Mouse (Mus musculus) hindbrain, embryonic 13.5 days (tissue): ENCODE results near the gene Gmds. TPM values are rescaled to one million over a fixed set of nuclear protein-coding genes. Genes with fewer than 3 reads are reported as not detected.
A peak's percentile ranks its signal among the peaks of the same experiment; 100 is the strongest.

Source experiments
- ATAC-seq: fragments of 200-750 bp; cut with Nextera tagmentation; 2 replicates; pipeline ENCODE4 v1.8.0; 2017; ENCODE audit warnings: moderate TSS enrichment; ENCODE audit not compliant: low FRiP score
- H3K27ac ChIP-seq: fragments of 300-500 bp; sonication (generic); 2 replicates; pipeline ENCODE4 v1.5.1; 2015; ENCODE audit warnings: inconsistent platforms, mild to moderate bottlenecking, moderate library complexity
- H3K27me3 ChIP-seq: fragments of 300-500 bp; sonication (generic); 2 replicates; pipeline ENCODE4 v1.6.1; 2015; ENCODE audit warnings: mild to moderate bottlenecking, inconsistent platforms
- H3K36me3 ChIP-seq: fragments of 300-500 bp; sonication (generic); 2 replicates; pipeline ENCODE4 v1.6.1; 2015; ENCODE audit warnings: mild to moderate bottlenecking, inconsistent platforms
- H3K4me1 ChIP-seq: fragments of 300-500 bp; sonication (generic); replicated peaks from 2 replicates; pipeline ENCODE4 v1.6.1; 2015; ENCODE audit warnings: inconsistent platforms
- H3K4me2 ChIP-seq: fragments of 300-500 bp; sonication (generic); 2 replicates; pipeline ENCODE4 v1.6.1; 2015; ENCODE audit warnings: inconsistent platforms, mild to moderate bottlenecking, moderate library complexity
- H3K4me3 ChIP-seq: fragments of 300-500 bp; sonication (generic); 2 replicates; pipeline ENCODE4 v1.5.1; 2015; ENCODE audit warnings: mild to moderate bottlenecking, inconsistent platforms
- H3K9ac ChIP-seq: fragments of 300-500 bp; sonication (generic); 2 replicates; pipeline ENCODE4 v1.6.1; 2015; ENCODE audit warnings: mild to moderate bottlenecking, inconsistent platforms
- H3K9me3 ChIP-seq: fragments of 300-500 bp; sonication (generic); 2 replicates; pipeline ENCODE4 v1.6.1; 2016; ENCODE audit warnings: inconsistent platforms
- WGBS: fragments of 180-500 bp; shearing (Covaris S2); methylation state at CpG from one replicate; pipeline ENCODE4 v1.1.7; 2015; 5-methylcytosine and 5-hydroxymethylcytosine counted together
- polyA plus RNA-seq: library from polyadenylated mRNA; unstranded; fragments of >200 nt; fragmentation: Nextera tagmentation; extraction: Ambion mirVana; gene quantifications from 2 replicates; pipeline ENCODE4 v1.2.1, GENCODE M21; 2015

Gmds gene
- polyA plus RNA-seq, 1 experiment from 2014 or later: 34.3 TPM

DNA sequence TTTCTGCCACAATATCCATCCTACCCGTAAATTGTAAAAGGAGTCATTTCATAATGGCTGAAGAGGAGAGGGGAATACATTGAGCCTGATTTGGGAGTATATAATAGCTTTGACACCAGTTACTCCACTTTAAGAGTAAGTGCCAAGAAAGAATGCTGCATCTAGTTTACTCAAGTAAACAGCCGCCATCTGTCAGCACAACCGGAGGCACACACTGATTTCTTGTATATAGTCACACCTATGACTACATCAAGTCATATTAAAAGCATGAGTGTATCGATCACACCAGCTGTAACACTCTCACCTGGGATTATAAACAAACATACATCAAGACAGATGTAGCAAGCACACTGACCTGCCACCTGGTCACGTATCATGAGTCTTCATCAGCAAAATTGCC is 473.8 kb downstream of the Gmds start:
- Histone ChIP-seq H3K4me2 (no peak overlapping the region), H3K9ac (no peak overlapping the region), H3K27ac (no peak overlapping the region), H3K27me3 (no peaks in the 10 kb centered on the region), H3K4me3 (no peak overlapping the region), H3K9me3 (no peaks in the 10 kb centered on the region), H3K4me1 (no peaks in the 10 kb centered on the region), H3K36me3 (no peaks in the 10 kb centered on the region)
- no peak for ATAC-seq
- WGBS: 88% methylated on average over 5 of the region's 5 CpGs

DNA sequence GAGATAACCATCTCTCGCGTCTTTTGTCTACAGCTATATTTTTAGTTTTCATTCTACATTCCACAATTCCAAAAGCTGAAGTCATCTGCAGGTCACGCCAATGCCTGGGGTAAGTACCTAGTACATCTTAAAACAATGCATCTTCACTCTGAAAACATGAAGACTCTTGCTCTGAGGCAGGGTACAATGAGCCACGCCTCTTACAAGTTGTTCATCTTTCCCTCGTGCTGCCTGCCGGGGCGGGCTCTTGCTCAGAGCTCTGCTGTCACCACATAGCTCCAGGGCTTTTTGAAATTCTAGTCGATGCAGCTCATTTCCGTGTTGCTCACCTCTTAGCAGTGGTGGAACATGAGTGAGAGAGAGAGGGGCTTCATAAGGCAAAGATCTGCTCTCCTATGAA is 475.1 kb downstream of the Gmds start:
- no peak for ATAC-seq
- Histone ChIP-seq H3K36me3 (no peaks in the 10 kb centered on the region), H3K4me2 (no peak overlapping the region)

DNA sequence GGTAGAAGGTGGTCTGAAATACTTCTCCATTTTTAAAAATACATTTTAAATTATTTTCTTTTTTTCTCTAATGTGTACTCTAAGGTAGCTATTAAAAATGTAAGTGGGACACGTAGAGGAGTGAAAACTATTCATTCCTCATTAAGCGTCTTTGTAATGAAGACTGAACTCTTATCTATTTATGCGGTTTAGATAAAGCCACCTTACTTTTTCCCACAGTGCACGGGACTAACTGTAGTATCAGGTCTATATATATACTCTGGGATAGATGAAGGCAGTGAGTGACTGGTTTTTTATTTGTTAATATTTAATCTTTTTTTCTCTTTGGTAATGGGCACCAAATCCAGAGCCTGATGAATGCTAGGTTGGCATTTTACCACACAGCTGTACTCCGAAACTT is 478.3 kb downstream of the Gmds start:
- ATAC-seq: no peak
- WGBS: 93% methylated on average over 5 of the region's 5 CpGs
- no peaks in the 10 kb centered on the region for H3K27me3 ChIP-seq
- no peaks in the 10 kb centered on the region for H3K4me1 ChIP-seq
- H3K4me3 ChIP-seq: no peak overlapping the region
- H3K36me3 ChIP-seq: no peaks in the 10 kb centered on the region
- no peaks in the 10 kb centered on the region for H3K9me3 ChIP-seq
- no peak overlapping the region for H3K9ac ChIP-seq
- H3K27ac ChIP-seq: no peak overlapping the region
- H3K4me2 ChIP-seq: no peak overlapping the region

More for the DNA sequence above, 475.1 kb downstream of the Gmds start:
- 71% methylated on average over 9 of the region's 9 CpGs for WGBS
- H3K9ac ChIP-seq: no peak overlapping the region
- H3K4me3 ChIP-seq: no peak overlapping the region
- no peaks in the 10 kb centered on the region for H3K9me3 ChIP-seq
- H3K27ac ChIP-seq: no peak overlapping the region
- no peaks in the 10 kb centered on the region for H3K27me3 ChIP-seq
- H3K4me1 ChIP-seq: no peaks in the 10 kb centered on the region

DNA sequence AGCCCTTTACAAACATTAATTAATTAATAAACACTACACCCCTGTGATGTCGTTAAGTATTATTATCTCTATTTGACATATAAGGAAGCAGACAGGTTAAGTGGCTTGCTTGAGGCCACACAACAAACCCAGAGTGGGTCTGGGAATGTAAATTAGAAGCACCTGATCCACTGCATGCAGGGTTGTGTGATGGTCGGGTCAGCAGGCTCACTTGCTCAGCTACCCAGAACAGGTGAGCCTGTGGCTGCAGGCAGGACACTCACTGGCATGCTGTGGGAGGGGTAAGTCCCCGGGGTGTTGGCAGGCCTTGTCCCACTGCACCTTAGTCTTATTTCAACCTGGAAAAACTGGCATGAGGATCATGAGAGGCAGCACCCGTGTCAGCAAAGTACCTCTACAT is 484.5 kb downstream of the Gmds start:
- Histone ChIP-seq H3K4me1 (no peaks in the 10 kb centered on the region), H3K9me3 (no peaks in the 10 kb centered on the region), H3K27ac (no peak overlapping the region), H3K4me3 (no peak overlapping the region), H3K36me3 (no peaks in the 10 kb centered on the region), H3K27me3 (no peaks in the 10 kb centered on the region), H3K9ac (no peak overlapping the region), H3K4me2 (no peak overlapping the region)
- 0 out of 2 replicates have a peak, but pooled peaks have one; percentile 43 for ATAC-seq
- 73% methylated on average over 4 of the region's 4 CpGs for WGBS

DNA sequence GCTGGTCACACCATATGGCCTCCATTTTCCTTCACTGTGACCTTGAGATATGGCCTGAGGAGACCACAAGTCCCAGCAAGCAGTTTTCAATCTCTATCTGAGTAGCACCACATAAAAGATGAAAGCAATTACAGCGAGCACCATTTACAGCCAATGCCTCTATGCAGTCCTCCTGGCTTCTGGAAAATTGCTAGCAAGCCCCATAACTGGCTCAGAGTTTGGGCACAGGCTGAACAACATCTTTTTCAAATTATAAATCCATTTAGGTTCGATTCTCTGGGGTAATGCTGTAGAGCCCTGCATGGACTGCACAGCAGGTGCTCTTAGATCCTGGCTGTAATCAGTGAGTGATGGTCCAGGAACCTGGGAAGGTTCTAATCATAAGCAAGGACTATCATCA is 485.0 kb downstream of the Gmds start:
- Histone ChIP-seq H3K4me1 (no peaks in the 10 kb centered on the region), H3K9ac (no peak overlapping the region), H3K27me3 (no peaks in the 10 kb centered on the region), H3K9me3 (no peaks in the 10 kb centered on the region), H3K4me3 (no peak overlapping the region), H3K4me2 (no peak overlapping the region), H3K27ac (no peak overlapping the region), H3K36me3 (no peaks in the 10 kb centered on the region)
- 64% methylated on average over 2 of the region's 2 CpGs for WGBS
- 0 out of 2 replicates have a peak, but pooled peaks have one; percentile 36 for ATAC-seq

DNA sequence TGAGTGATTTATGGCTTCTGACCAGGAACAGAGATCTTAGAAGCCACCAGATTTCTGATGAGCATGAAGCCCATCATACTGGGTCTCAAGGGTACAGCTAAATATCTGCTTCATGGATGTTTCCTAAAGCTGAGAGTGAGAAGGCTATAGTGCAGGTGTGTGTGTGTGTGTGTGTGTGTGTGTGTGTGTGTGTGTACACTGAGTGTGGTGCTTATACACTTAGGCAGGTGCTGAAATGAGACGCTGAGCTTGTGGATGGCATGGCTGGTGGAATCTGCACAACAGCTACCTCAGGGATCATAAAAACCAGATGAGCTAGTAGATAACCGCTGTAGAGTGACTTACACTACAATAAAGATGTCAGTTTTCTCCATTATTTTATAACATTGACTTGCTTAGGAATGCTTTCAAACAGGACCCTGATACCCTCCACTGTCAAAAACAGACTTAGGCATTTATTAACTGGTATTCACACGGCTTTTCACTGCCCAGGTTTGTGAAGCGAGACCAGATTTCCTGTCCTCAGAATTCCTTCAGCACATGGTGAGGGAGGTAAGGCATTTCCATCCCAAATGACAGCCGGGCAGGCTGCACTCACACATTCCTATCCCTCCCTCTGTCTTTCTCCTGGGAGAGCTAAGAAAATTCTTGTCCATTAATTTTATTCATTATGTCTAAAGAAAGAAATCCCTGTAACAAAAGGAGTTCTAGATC is 489.1 kb downstream of the Gmds start:
- no peak for ATAC-seq
- no peaks in the 10 kb centered on the region for H3K27me3 ChIP-seq
- H3K4me1 ChIP-seq: no peaks in the 10 kb centered on the region
- H3K9me3 ChIP-seq: no peaks in the 10 kb centered on the region
- H3K4me2 ChIP-seq: no peak overlapping the region
- 39% methylated on average over 5 of the region's 5 CpGs for WGBS
- no peak overlapping the region for H3K4me3 ChIP-seq
- H3K27ac ChIP-seq: no peak overlapping the region
- H3K9ac ChIP-seq: no peak overlapping the region; the same call in 1 of the 2 replicates
- no peaks in the 10 kb centered on the region for H3K36me3 ChIP-seq

DNA sequence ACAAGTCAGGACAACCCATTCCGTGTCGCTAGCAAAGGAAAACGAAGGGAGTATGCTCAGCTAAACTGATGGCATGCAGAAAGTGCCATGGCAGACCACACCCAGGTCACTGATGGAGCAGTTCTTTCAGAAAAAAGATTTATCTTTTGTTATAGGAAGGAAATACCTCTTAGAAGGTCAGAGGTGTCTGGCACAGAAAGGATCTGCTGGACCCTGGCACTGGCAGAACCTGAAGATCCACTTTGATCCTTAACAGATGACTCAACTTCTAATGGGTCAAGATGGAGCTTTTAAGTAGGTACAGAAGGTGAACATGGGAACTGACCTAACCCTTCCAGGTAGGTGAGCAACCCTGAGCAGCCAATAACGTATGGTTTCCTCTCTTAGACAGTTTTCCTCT is 502.7 kb downstream of the Gmds start:
- 87% methylated on average over 4 of the region's 4 CpGs for WGBS
- Histone ChIP-seq H3K27ac (no peak overlapping the region), H3K27me3 (no peaks in the 10 kb centered on the region), H3K4me2 (no peak overlapping the region), H3K4me1 (no peaks in the 10 kb centered on the region), H3K9me3 (no peaks in the 10 kb centered on the region), H3K4me3 (no peak overlapping the region), H3K9ac (no peak overlapping the region), H3K36me3 (no peaks in the 10 kb centered on the region)
- no peak for ATAC-seq

DNA sequence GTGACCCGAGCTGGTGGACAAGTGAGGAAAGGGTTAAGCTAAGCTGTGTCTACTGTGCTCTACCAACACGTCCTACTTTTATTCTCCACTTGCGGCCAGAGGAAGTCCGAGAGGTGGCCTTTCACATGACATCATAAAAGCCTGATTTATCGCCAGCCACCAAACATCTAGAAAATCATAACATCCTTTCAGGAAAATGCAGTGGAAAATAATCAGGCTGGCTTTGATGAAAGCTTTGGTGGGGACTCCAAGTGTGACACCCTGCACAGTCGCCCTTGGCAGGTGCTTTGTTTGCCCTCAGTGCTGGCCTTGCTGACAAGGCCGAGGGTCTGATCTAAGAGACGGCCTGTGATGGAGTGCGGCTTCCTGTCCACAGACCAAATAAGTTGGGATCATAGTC is 508.2 kb downstream of the Gmds start:
- no peaks in the 10 kb centered on the region for H3K36me3 ChIP-seq
- 77% methylated on average over 9 of the region's 9 CpGs for WGBS
- H3K9me3 ChIP-seq: no peaks in the 10 kb centered on the region
- no peak overlapping the region for H3K27ac ChIP-seq
- H3K4me1 ChIP-seq: no peaks in the 10 kb centered on the region
- no peak for ATAC-seq
- H3K27me3 ChIP-seq: no peaks in the 10 kb centered on the region
- no peak overlapping the region for H3K4me2 ChIP-seq
- no peak overlapping the region for H3K9ac ChIP-seq
- H3K4me3 ChIP-seq: no peak overlapping the region

DNA sequence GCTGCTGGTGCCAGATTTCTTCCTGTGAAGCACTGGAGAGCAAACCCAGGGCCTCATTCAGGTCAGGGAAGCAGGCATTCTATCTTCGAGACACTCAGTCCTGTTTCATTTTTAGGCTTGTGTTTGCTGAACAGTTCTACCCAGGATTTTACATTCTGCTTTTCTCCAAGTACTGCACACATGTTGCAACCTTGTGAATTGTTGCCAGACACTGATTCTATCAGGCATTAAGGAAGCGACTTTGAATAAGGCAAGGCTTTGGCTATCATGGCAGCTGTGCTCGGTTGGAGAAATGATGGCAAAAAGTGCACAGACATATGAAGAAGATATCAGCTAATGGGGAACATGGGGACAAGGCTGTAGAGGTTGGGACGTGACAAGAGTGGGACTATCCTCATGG is 510.1 kb downstream of the Gmds start:
- H3K4me2 ChIP-seq: no peak overlapping the region
- no peak overlapping the region for H3K9ac ChIP-seq
- ATAC-seq: no peak
- 93% methylated on average over 4 of the region's 4 CpGs for WGBS
- H3K9me3 ChIP-seq: no peaks in the 10 kb centered on the region
- H3K27ac ChIP-seq: no peak overlapping the region
- H3K27me3 ChIP-seq: peaks cover 7% of the 10 kb centered on the region; the same call in 1 of the 2 replicates
- no peak overlapping the region for H3K4me3 ChIP-seq
- no peaks in the 10 kb centered on the region for H3K4me1 ChIP-seq
- H3K36me3 ChIP-seq: no peaks in the 10 kb centered on the region

DNA sequence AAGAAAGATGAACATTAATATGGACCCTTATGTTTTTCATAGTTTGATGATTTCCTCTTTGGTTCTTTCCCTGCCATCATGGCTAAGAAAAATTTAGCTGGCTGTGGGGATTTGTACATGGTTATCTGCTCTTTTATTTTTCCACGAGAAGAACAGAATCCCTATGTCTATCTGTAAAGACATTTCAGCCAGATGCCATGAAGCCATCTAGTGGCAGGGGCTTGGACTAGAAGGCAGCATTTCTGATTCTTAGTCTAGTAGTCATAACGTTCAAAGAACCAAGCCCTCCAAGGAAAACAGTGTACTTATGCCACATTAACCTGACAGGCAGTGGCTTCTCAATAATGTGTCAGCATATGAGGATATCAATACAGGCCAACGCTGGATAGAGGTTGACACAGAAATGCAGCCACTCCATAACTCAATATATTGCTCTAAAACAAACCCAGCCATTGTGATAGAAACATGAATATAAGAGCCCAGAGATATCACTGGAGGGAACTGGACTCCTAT is 510.7 kb downstream of the Gmds start:
- no peak overlapping the region for H3K27ac ChIP-seq
- 61% methylated on average over 3 of the region's 3 CpGs for WGBS
- H3K4me2 ChIP-seq: no peak overlapping the region
- no peak for ATAC-seq
- H3K27me3 ChIP-seq: peaks cover 10% of the 10 kb centered on the region
- no peak overlapping the region for H3K4me3 ChIP-seq
- H3K9me3 ChIP-seq: no peaks in the 10 kb centered on the region
- no peaks in the 10 kb centered on the region for H3K4me1 ChIP-seq
- H3K36me3 ChIP-seq: no peaks in the 10 kb centered on the region
- no peak overlapping the region for H3K9ac ChIP-seq

DNA sequence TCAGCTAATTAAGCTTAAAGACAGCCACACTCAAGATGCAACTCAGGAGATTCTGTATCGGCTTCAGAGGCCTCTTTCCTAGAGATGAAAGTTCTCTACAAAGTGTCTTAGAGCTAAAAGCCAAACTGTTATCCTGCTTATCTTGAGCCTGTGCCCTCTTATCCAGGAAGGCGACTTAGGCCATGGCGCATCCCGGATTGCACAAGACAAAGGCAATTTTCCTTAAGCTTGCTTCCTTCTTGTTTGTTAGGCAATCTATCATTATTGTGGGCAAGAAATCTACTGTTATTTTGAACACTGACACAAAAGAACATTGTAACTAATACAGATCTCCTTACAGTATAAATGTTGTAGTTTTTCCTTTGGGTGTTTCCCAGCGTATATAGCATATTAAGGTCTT is 511.4 kb downstream of the Gmds start:
- H3K27ac ChIP-seq: no peak overlapping the region
- no peaks in the 10 kb centered on the region for H3K36me3 ChIP-seq
- no peak overlapping the region for H3K4me3 ChIP-seq
- no peaks in the 10 kb centered on the region for H3K4me1 ChIP-seq
- 92% methylated on average over 5 of the region's 5 CpGs for WGBS
- no peak for ATAC-seq
- H3K9me3 ChIP-seq: no peaks in the 10 kb centered on the region
- no peak overlapping the region for H3K4me2 ChIP-seq
- peaks cover 16% of the 10 kb centered on the region for H3K27me3 ChIP-seq
- H3K9ac ChIP-seq: no peak overlapping the region

DNA sequence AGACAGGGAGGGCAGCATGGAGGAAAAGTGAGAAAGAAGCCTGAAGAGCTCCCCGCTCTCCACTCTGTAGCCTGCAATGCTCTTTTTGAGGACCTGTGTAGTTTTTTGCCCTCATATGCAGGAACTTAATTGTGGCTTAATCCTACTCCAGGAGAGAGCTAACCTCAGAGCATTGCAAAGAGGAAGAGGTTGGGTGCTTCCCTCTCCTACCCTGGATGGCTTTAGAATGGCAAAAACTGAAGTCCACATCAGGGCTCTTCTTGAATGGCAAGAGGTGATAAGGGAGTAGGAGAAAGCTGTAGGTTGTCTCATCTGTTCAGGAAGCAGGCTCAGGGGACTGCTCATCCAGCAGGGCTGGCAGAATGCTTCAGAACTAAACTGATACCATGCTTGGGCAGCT is 513.4 kb downstream of the Gmds start:
- ATAC-seq: no peak
- Histone ChIP-seq H3K9ac (no peak overlapping the region), H3K27me3 (peaks cover 33% of the 10 kb centered on the region), H3K36me3 (no peaks in the 10 kb centered on the region), H3K4me3 (no peak overlapping the region), H3K27ac (no peak overlapping the region), H3K4me2 (no peak overlapping the region), H3K9me3 (no peaks in the 10 kb centered on the region), H3K4me1 (peaks cover 7% of the 10 kb centered on the region)
- WGBS: 92% methylated on average over 1 of the region's 1 CpGs

DNA sequence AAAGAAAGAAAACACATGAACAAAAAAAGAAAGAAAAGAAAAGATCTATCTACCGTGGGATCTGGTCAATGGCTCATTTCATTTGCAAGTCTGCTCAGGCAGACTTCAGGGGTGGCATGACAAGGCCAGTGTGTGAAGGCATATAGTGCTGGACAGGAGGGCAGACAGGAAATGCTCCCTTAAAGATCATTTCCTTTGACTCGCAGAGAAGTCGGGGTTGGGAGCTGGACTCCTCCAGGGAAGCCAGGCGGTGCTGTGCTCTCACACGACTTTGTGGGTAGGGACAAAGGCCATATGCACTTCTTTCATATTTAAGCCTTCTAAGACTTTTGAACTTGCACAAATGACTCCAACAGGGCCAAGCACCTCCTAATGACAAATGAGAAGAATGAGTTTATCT is 515.2 kb downstream of the Gmds start:
- no peaks in the 10 kb centered on the region for H3K36me3 ChIP-seq
- 25% methylated on average over 5 of the region's 5 CpGs for WGBS
- ATAC-seq: no peak
- peaks cover 51% of the 10 kb centered on the region for H3K27me3 ChIP-seq
- no peak overlapping the region for H3K4me3 ChIP-seq
- H3K4me2 ChIP-seq: no peak overlapping the region
- no peaks in the 10 kb centered on the region for H3K9me3 ChIP-seq
- no peak overlapping the region for H3K27ac ChIP-seq
- peaks cover 12% of the 10 kb centered on the region for H3K4me1 ChIP-seq
- H3K9ac ChIP-seq: no peak overlapping the region
